Mouse (Mus musculus) B cell, adult 62 days (primary cell): ENCODE results near the gene Gm5591. TPM values are rescaled to one million over a fixed set of nuclear protein-coding genes. Genes with fewer than 3 reads are reported as not detected.

Experiments used
- total RNA-seq: library from RNA; stranded (reverse); gene quantifications from 4 replicates; pipeline ENCODE4 v1.2.4, GENCODE M21; 2023

Gm5591 gene
- total RNA-seq, result not detected in 4 replicates

GRCm38 (mm10) chr7:38528093-38528492 is at the start of gene Gm5591:
Gene Gm5591, minus strand, starts transcription at chr7:38528193.

